Mouse (Mus musculus) cerebellum, adult 2 months (tissue): ENCODE measurements around the gene Azin2. TPM values are rescaled to one million over a fixed set of nuclear protein-coding genes. Genes with fewer than 3 reads are reported as not detected.

Source experiments
- DNase-seq, 2 experiments: peaks; one replicate each; pipeline ENCODE4 v3.0.0; 2021
- H3K27ac ChIP-seq: fragments of 200-500 bp; 2 replicates; pipeline ENCODE4 v1.5.1; 2012; ENCODE audit warnings: low read length, control low read depth, inconsistent platforms; ENCODE audit not compliant: insufficient read depth
- H3K27me3 ChIP-seq: fragments of 200-500 bp; 2 replicates; pipeline ENCODE4 v1.6.1; 2012; ENCODE audit warnings: inconsistent platforms, mild to moderate bottlenecking, low read length, moderate library complexity; ENCODE audit not compliant: control insufficient read depth, insufficient read depth
- H3K4me1 ChIP-seq: fragments of 200-500 bp; 2 replicates; pipeline ENCODE4 v1.6.1; 2011; ENCODE audit warnings: low read length; ENCODE audit not compliant: control insufficient read depth, insufficient read depth
- H3K4me3 ChIP-seq: fragments of 200-500 bp; replicated peaks from 2 replicates; pipeline ENCODE3; 2011; ENCODE audit warnings: mild to moderate bottlenecking, low read depth, low read length, control low read depth; ENCODE audit not compliant: insufficient read depth
- CTCF ChIP-seq: fragments of 200-500 bp; IDR thresholded peaks from 2 replicates; pipeline ENCODE4 v1.5.1; 2011; ENCODE audit warnings: low read depth, mild to moderate bottlenecking, control low read depth, low read length, moderate library complexity, borderline replicate concordance; ENCODE audit not compliant: insufficient read depth
- POLR2A ChIP-seq: fragments of 200-500 bp; IDR thresholded peaks from 2 replicates; pipeline ENCODE4 v1.6.1; 2011; ENCODE audit warnings: low read length, control low read depth, borderline replicate concordance; ENCODE audit not compliant: insufficient read depth
- WGBS: fragments of 180-500 bp; shearing (Covaris S2); methylation state at CpG from one replicate; pipeline ENCODE4 v1.1.7; 2018; 5-methylcytosine and 5-hydroxymethylcytosine counted together
- polyA plus RNA-seq: library from polyadenylated mRNA; depleted of rRNA; stranded (reverse); fragments of >200 nt; gene quantifications from 2 replicates; pipeline ENCODE4 v1.2.3, GENCODE M21; 2012

The Azin2 gene
- polyA plus RNA-seq, 1 experiment, result 64.6 TPM

DNA sequence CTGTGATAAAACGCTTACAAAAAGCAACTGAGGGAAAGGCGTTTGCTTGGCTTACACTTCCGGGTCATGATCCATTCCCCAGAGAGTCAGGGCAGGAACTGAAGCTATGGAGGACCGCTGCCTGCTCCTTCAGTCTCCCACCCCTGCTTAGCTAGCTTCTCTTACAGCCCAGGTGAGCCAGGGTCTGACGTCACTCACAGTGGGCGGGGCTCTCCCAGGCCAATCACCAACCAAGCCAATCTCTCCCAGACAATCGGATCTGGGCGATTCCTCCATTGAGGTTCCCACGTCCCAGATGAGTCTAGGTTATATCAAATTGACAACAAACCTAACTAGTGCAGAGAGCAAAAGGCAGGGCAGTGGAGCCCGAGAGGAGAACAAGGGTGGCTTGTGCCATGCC is 43.1 kb downstream of the Azin2 start:
- no peak overlapping the region for H3K4me3 ChIP-seq
- no peak for TF ChIP-seq CTCF
- TF ChIP-seq POLR2A, result no peak
- H3K27me3 ChIP-seq, result no peaks in the 10 kb centered on the region
- WGBS, result 46% methylated on average over 10 of the region's 10 CpGs
- H3K4me1 ChIP-seq, result no peaks in the 10 kb centered on the region
- peak in 1 of 2 experiments; percentile 4 for DNase-seq
- no peak overlapping the region for H3K27ac ChIP-seq

DNA sequence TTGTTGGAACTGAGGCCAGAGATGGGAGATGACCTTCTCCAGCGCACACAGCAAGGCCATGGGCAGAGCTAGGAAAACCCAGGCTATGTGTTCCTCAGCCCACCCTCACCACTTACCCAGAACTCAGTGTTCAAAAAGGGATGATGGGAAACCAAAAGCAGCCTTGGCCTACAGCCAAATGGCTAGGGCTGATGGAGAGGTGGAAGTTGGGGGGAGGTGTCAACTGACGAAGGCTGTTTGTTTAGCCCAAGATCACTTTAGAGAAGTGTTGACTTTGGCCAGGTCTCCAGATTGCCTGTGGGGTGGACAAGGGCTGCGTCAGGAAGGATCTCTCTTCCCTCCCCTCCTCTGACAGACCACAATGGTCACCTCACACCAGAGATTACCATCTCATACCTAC is 44.1 kb downstream of the Azin2 start:
- WGBS, result 71% methylated on average over 3 of the region's 3 CpGs

DNA sequence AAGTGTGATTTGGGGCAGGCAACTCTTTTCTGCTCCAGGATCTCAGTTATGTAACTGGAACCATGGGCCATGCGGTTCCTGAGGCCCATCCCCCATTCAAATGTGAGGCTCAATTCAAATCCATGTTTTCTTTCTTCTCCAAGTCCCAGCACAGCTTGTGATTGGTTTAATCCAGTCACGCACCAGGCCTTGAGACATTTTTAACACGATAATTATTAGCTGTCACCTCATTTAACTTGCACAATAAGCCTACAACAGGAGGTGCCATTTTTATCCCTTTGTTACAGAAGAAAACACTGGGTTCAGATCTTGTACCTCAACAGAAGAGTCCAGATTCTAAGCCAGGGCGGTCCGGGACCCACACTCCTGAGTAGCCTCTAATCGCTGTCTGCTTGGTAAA is 44.5 kb downstream of the Azin2 start:
- no peaks in the 10 kb centered on the region for H3K27me3 ChIP-seq
- DNase-seq, result no peak
- no peak for TF ChIP-seq CTCF
- no peak for TF ChIP-seq POLR2A
- H3K27ac ChIP-seq, result no peak overlapping the region
- no peaks in the 10 kb centered on the region; the same call in 1 of the 2 replicates for H3K4me1 ChIP-seq
- WGBS, result 72% methylated on average over 6 of the region's 6 CpGs
- H3K4me3 ChIP-seq, result no peak overlapping the region

More for the DNA sequence above, 44.1 kb downstream of the Azin2 start:
- Histone ChIP-seq H3K27me3 (no peaks in the 10 kb centered on the region), H3K4me3 (no peak overlapping the region), H3K4me1 (no peaks in the 10 kb centered on the region; the same call in 1 of the 2 replicates), H3K27ac (no peak overlapping the region)
- DNase-seq, result no peak
- no peak for TF ChIP-seq CTCF
- no peak for TF ChIP-seq POLR2A

DNA sequence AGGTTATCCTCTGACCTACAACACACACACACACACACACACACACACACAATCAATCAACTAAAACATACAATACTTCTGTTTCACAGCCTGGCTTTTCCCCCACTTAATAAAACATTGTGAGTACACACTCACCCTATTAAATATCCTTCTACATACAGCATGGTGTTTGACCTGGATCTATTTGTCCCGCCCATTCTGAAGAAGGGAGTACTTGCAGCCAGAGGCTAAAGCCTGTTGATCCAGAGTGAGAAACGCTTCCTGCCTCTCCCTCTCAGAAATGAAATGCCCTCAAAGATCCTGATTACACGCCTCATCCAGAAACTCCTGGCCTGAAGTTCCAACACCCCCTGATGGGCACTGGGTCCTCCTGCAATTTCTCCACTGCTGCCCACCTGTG is 45.1 kb downstream of the Azin2 start:
- Histone ChIP-seq H3K27me3 (no peaks in the 10 kb centered on the region), H3K4me1 (no peaks in the 10 kb centered on the region; the same call in 1 of the 2 replicates), H3K4me3 (no peak overlapping the region), H3K27ac (no peak overlapping the region)
- 75% methylated on average over 3 of the region's 3 CpGs for WGBS
- TF ChIP-seq POLR2A, result no peak
- no peak for TF ChIP-seq CTCF
- DNase-seq, result no peak

DNA sequence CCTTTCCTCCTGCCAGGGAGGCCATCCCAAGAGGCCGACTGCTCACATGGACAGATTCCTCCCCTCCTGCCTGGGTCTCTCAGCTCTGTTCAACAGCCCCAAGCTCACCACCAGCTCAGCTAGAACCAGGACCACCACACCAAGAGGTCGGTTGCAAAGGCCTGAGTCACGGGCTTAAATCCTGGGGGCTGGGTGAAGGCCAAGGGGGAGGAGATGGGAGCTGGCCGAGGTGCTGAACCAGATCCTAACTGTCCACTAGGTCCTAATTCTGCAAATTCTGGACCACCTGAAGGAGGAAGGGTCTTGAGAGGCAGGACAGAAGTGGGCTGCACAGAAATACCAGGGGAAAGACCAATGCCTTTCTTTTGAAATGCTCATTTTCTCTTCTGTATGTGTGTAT is 48.4 kb downstream of the Azin2 start:
- TF ChIP-seq CTCF, result no peak
- no peak for TF ChIP-seq POLR2A
- Histone ChIP-seq H3K27me3 (no peaks in the 10 kb centered on the region), H3K4me3 (no peak overlapping the region), H3K27ac (no peak overlapping the region), H3K4me1 (peaks cover 27% of the 10 kb centered on the region)
- no peak for DNase-seq
- WGBS, result 23% methylated on average over 4 of the region's 4 CpGs

DNA sequence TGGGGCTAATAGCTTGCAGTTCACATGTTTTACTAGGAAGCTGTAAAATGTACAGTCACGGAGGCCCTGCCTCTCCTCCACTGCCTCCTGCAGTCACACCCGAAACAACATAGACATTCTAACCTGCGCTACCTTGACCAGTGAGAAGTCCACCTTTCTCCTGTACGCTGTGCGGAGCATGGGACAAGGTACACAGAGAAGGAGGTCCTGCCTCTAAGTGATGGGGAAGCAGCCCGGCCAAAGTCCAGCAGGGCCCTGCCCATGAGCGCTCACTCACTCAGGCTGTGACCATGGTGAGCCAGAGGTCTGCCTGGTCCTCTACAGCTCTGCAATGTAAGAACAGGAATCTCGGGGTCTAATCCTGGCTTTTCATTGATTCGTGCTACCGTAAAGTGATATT is 50.2 kb downstream of the Azin2 start:
- H3K4me3 ChIP-seq, result no peak overlapping the region
- H3K4me1 ChIP-seq, result peaks cover 39% of the 10 kb centered on the region
- no peak overlapping the region for H3K27ac ChIP-seq
- WGBS, result 88% methylated on average over 10 of the region's 10 CpGs
- DNase-seq, result no peak
- no peak for TF ChIP-seq CTCF
- no peak for TF ChIP-seq POLR2A
- no peaks in the 10 kb centered on the region for H3K27me3 ChIP-seq

DNA sequence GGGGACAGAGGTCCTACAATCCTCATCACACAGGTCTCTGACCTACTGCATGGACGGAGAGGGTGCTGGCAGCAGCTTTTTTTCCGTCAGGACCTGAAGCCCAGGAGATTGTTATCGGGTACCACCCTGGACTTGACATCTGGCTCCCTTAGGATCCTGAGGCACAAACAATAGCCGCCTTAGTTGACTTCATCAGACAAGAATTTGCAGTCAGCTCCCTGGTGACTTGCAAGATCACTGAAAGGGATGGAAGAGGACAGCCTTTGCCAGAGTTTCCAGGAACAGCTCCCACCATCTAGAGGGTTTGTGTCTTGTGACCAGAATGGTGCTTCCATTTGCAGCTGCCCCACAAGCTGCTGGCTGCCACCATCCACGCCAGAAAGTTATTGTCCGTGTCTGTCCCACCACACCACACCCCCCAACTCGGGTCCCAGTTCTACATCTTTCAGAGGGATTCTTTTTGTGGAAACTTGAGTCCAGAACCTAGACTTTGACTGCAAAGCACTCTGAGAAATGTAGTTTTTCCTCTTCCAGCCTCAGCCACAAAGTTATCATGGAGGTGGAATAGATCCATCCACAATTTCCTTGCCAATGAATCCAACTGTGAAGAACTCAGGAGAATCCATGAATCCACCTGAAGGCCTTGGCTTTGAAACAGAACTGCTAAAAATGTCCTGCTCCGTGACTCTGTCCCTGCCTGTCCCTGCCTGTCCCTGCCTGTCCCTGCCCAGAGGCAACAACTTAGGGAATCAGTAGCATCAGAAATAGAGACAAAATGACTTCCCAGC is 51.8 kb downstream of the Azin2 start:
- WGBS, result 19% methylated on average over 8 of the region's 8 CpGs
- H3K4me1 ChIP-seq, result peaks cover 46% of the 10 kb centered on the region

DNA sequence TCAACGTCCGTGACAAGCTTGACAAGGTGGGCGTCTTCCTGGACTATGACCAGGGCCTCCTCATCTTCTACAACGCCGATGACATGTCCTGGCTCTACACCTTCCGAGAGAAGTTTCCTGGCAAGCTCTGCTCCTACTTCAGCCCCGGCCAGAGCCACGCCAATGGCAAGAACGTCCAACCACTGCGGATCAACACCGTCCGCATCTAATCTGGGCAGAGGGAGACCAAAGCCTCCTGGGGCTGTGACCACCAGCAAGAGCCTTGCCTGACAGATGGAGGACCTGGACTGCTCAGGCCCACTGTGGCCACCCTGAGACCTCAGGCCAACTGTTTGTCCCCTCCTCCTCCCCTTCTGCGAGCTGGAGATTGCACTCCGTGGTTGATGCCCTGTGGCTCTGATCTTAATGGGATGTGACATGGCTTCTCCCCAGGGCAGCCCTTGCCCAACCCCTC is 52.8 kb downstream of the Azin2 start:
- TF ChIP-seq CTCF, result no peak
- TF ChIP-seq POLR2A, result no peak
- 10% methylated on average over 14 of the region's 14 CpGs for WGBS
- Histone ChIP-seq H3K27me3 (no peaks in the 10 kb centered on the region), H3K4me3 (no peak overlapping the region), H3K4me1 (peaks cover 55% of the 10 kb centered on the region), H3K27ac (peak overlapping the region; percentile 78)
- DNase-seq, result peak in 1 of 2 experiments; percentile 74

More for the DNA sequence above, 51.8 kb downstream of the Azin2 start:
- peak; percentile 45 to 76 for DNase-seq
- H3K4me3 ChIP-seq, result no peak overlapping the region
- H3K27me3 ChIP-seq, result no peaks in the 10 kb centered on the region
- peak overlapping the region; percentile 78 for H3K27ac ChIP-seq
- TF ChIP-seq CTCF (no peak), POLR2A (no peak)
